Mouse (Mus musculus): ENCODE results near the gene Gm20388. TPM values are rescaled to one million over a fixed set of nuclear protein-coding genes. Genes with fewer than 3 reads are reported as not detected.
A peak's percentile ranks its signal among the peaks of the same experiment; 100 is the strongest.

Gene Gm20388
- polyA plus RNA-seq, 1 experiment = 49.7 TPM

DNA sequence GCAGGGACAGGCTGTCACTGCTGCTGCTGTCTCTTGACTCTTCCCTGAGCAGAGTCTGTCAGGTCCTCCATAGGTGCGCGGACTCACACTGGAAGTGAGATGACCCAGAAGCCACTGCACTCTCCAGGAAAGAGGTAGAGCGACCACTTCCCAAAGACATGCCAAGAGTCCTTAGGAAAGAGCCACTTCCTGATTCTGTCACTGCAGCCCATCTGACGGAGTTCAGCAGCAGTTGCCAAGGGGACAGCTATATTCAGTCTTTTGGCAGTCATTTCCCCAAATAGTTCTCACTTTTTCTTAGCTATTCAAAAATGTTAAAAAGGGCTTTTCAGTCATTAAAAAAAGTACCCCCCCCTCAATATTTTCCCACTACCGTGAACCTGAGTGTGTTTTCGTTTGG, 2111.6 kb downstream of the Gm20388 start:
- WGBS = 68% methylated on average over 6 of the region's 6 CpGs

DNA sequence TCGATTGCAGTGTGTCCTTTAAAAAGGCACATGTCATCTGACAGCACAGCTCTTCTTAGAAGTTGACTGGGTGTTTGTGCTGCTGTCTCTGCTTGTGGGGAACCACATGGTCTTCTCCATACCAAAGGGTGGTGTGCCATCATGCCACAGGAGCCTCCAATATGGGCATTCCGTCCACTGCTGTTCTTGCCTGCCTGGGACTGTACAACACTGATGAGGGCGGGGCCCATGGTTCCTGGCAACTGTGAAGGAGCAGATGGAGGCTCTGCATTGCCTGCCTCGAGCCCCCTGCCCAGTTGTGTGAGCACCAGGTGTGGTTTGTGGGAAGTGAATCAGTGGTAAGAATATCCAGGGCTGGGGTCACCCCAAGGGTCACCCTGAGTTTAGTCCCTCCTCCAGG, 2112.1 kb downstream of the Gm20388 start:
- H3K4me3 ChIP-seq (ENCODE audit: insufficient read depth, low read depth, low read length) = no peak overlapping the region
- 77% methylated on average over 4 of the region's 4 CpGs for WGBS
- TF ChIP-seq CTCF (conservative IDR thresholded peaks at IDR 0.05; ENCODE audit: insufficient read depth, insufficient read length, low read depth, low read length) = no peak
- TF ChIP-seq POLR2A (IDR thresholded peaks at IDR 0.05; ENCODE audit: low read depth, low read length) = no peak
- no peaks in the 10 kb centered on the region for H3K36me3 ChIP-seq (ENCODE audit: control insufficient read depth, insufficient read depth, low read length)
- H3K27me3 ChIP-seq (replicated peaks; ENCODE audit: control insufficient read depth, insufficient read depth, low read length) = no peaks in the 10 kb centered on the region
- no peak overlapping the region for H3K27ac ChIP-seq (ENCODE audit: insufficient read depth, low read depth, low read length)
- H3K4me1 ChIP-seq (ENCODE audit: control insufficient read depth, insufficient read depth, low read length) = 0 out of 2 replicates have a peak, but pooled peaks cover 4% of the 10 kb centered on the region
- no peak for DNase-seq

More for the DNA sequence above, 2111.6 kb downstream of the Gm20388 start:
- Histone ChIP-seq H3K27me3 (replicated peaks; ENCODE audit: control insufficient read depth, insufficient read depth, low read length) (no peaks in the 10 kb centered on the region), H3K4me1 (ENCODE audit: control insufficient read depth, insufficient read depth, low read length) (0 out of 2 replicates have a peak, but pooled peaks cover 4% of the 10 kb centered on the region), H3K36me3 (ENCODE audit: control insufficient read depth, insufficient read depth, low read length) (no peaks in the 10 kb centered on the region), H3K27ac (ENCODE audit: insufficient read depth, low read depth, low read length) (peak overlapping the region; percentile 29; the same call in 1 of the 2 replicates), H3K4me3 (ENCODE audit: insufficient read depth, low read depth, low read length) (no peak overlapping the region)
- TF ChIP-seq CTCF (conservative IDR thresholded peaks at IDR 0.05; ENCODE audit: insufficient read depth, insufficient read length, low read depth, low read length) = no peak
- TF ChIP-seq POLR2A (IDR thresholded peaks at IDR 0.05; ENCODE audit: low read depth, low read length) = no peak
- DNase-seq = no peak

DNA sequence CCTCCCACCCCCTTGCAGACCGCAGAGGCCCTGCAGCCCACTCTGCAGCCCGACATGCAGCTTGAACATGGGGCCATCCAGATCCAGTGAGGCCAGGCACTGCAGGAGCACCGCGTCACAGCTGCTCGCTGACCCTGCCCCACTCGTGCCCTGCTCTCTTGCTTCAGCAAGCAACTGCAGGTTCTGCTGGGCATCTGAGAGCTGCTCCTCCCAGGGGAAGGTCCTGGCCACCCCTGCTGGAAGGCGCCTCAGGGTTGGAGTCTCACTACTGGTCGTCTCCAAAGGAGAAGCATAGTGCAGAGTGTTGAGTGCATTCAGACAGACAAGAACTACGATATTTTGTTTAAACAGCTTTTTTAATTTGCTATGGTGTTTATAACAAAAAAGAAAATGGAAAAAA, 2114.9 kb downstream of the Gm20388 start:
- Histone ChIP-seq H3K27ac (ENCODE audit: insufficient read depth, low read depth, low read length) (no peak overlapping the region), H3K27me3 (replicated peaks; ENCODE audit: control insufficient read depth, insufficient read depth, low read length) (no peaks in the 10 kb centered on the region), H3K36me3 (ENCODE audit: control insufficient read depth, insufficient read depth, low read length) (no peaks in the 10 kb centered on the region), H3K4me3 (ENCODE audit: insufficient read depth, low read depth, low read length) (no peak overlapping the region), H3K4me1 (ENCODE audit: control insufficient read depth, insufficient read depth, low read length) (0 out of 2 replicates have a peak, but pooled peaks cover 4% of the 10 kb centered on the region)
- DNase-seq = no peak
- TF ChIP-seq POLR2A (IDR thresholded peaks at IDR 0.05; ENCODE audit: low read depth, low read length) (no peak), CTCF (conservative IDR thresholded peaks at IDR 0.05; ENCODE audit: insufficient read depth, insufficient read length, low read depth, low read length) (no peak)
- 86% methylated on average over 9 of the region's 9 CpGs for whole genome bisulfite sequencing

DNA sequence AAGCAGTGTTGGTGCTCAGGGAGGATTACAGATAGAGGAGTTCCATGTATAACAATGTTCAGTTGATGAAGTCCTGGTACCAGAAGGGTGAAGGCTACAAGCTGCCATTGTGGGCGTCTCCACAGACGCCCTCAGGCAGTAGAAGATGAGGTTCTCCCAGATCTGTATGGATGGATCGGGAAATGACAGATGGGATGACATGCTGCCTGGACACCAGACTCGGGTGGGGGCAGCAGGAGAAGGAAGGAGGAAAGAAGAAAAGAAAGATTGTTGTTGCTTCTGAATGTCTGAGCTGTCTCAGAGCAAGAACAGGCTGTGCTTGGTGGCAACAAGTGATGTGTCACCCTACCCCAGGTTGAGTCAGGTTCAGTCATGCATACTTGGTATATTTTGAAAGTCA, 2117.5 kb downstream of the Gm20388 start:
- Histone ChIP-seq H3K4me1 (ENCODE audit: control insufficient read depth, insufficient read depth, low read length) (no peaks in the 10 kb centered on the region), H3K4me3 (ENCODE audit: insufficient read depth, low read depth, low read length) (no peak overlapping the region), H3K27me3 (replicated peaks; ENCODE audit: control insufficient read depth, insufficient read depth, low read length) (no peaks in the 10 kb centered on the region), H3K36me3 (ENCODE audit: control insufficient read depth, insufficient read depth, low read length) (no peaks in the 10 kb centered on the region), H3K27ac (ENCODE audit: insufficient read depth, low read depth, low read length) (no peak overlapping the region)
- no peak for DNase-seq
- WGBS = 84% methylated on average over 4 of the region's 4 CpGs
- no peak for TF ChIP-seq CTCF (conservative IDR thresholded peaks at IDR 0.05; ENCODE audit: insufficient read depth, insufficient read length, low read depth, low read length)
- TF ChIP-seq POLR2A (IDR thresholded peaks at IDR 0.05; ENCODE audit: low read depth, low read length) = no peak

DNA sequence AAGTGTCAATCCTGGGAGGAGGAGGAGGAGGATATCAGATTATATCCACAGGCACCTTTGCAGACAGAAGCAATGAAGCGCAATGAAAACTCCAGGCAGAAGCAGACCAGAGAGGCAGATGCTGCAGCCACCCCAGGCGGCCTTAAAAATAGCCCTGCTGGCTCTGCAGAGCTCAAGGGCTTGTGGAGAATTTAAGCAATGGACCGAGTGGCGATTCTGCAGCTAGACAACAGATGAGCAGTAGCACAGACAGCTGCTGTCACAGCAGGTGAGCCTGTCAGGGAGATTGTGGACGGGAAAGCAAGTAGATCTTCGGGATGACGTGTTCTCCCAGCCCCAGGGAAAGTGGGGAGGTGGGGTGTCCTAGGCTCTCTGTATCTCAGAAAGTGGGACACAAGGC, 2120.3 kb downstream of the Gm20388 start:
- H3K27me3 ChIP-seq (replicated peaks; ENCODE audit: control insufficient read depth, insufficient read depth, low read length) = no peaks in the 10 kb centered on the region
- no peak overlapping the region for H3K27ac ChIP-seq (ENCODE audit: insufficient read depth, low read depth, low read length)
- TF ChIP-seq POLR2A (IDR thresholded peaks at IDR 0.05; ENCODE audit: low read depth, low read length) (no peak), CTCF (conservative IDR thresholded peaks at IDR 0.05; ENCODE audit: insufficient read depth, insufficient read length, low read depth, low read length) (no peak)
- H3K4me3 ChIP-seq (ENCODE audit: insufficient read depth, low read depth, low read length) = no peak overlapping the region
- 55% methylated on average over 7 of the region's 7 CpGs for WGBS
- DNase-seq = no peak
- H3K36me3 ChIP-seq (ENCODE audit: control insufficient read depth, insufficient read depth, low read length) = no peaks in the 10 kb centered on the region
- H3K4me1 ChIP-seq (ENCODE audit: control insufficient read depth, insufficient read depth, low read length) = no peaks in the 10 kb centered on the region

DNA sequence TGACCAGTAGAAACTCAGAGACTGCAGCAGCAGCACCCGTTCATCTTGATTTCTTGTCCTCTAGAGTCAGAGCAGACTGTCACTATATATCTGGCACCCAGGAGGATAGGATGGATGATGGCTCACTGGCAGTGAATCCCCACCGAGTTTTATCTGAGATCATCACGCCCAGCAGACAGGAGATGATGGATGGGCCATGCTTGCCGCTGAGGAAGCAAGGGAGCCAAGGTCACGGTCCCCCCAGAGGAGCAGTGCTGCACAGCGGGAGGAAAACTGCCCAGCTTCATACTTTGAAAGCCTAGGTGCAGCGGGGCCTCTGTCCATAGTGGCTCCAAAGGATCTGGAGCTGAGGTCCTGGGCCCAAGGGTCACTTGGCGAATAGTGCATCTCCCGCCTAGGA, 2122.1 kb downstream of the Gm20388 start:
- 18% methylated on average over 9 of the region's 9 CpGs for WGBS

DNA sequence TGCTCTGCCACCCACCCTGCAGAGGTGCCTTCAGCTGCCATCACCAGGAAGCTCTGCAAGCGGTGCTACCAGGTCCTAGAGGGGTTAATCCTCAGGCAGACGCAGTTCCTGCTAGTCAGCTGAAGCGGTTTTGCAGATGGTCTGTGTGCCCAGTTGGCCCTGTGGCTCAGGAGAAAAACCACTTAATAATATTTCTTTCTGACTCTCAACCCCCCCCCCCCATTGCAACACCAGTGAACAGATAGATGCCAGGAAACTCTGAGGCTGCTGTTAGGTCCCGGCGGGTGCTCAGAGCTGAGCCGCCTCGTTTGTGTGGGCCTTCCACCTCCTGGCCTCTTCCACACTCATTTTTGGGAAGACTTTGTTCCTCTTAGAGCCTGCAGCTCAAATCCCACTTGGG, 2124.9 kb downstream of the Gm20388 start:
- WGBS = 75% methylated on average over 7 of the region's 7 CpGs
- no peaks in the 10 kb centered on the region for H3K4me1 ChIP-seq (ENCODE audit: control insufficient read depth, insufficient read depth, low read length)
- H3K36me3 ChIP-seq (ENCODE audit: control insufficient read depth, insufficient read depth, low read length) = no peaks in the 10 kb centered on the region
- H3K4me3 ChIP-seq (ENCODE audit: insufficient read depth, low read depth, low read length) = no peak overlapping the region
- no peak overlapping the region for H3K27ac ChIP-seq (ENCODE audit: insufficient read depth, low read depth, low read length)
- DNase-seq = no peak
- no peaks in the 10 kb centered on the region for H3K27me3 ChIP-seq (replicated peaks; ENCODE audit: control insufficient read depth, insufficient read depth, low read length)
- no peak for TF ChIP-seq POLR2A (IDR thresholded peaks at IDR 0.05; ENCODE audit: low read depth, low read length)
- no peak for TF ChIP-seq CTCF (conservative IDR thresholded peaks at IDR 0.05; ENCODE audit: insufficient read depth, insufficient read length, low read depth, low read length)

More for the DNA sequence above, 2122.1 kb downstream of the Gm20388 start:
- no peaks in the 10 kb centered on the region for H3K36me3 ChIP-seq (ENCODE audit: control insufficient read depth, insufficient read depth, low read length)
- H3K27me3 ChIP-seq (replicated peaks; ENCODE audit: control insufficient read depth, insufficient read depth, low read length) = no peaks in the 10 kb centered on the region
- H3K4me3 ChIP-seq (ENCODE audit: insufficient read depth, low read depth, low read length) = no peak overlapping the region
- H3K4me1 ChIP-seq (ENCODE audit: control insufficient read depth, insufficient read depth, low read length) = no peaks in the 10 kb centered on the region
- H3K27ac ChIP-seq (ENCODE audit: insufficient read depth, low read depth, low read length) = no peak overlapping the region
- TF ChIP-seq CTCF (conservative IDR thresholded peaks at IDR 0.05; ENCODE audit: insufficient read depth, insufficient read length, low read depth, low read length) = no peak
- no peak for TF ChIP-seq POLR2A (IDR thresholded peaks at IDR 0.05; ENCODE audit: low read depth, low read length)
- no peak for DNase-seq

Measured in kidney, adult 2 months (tissue).